Mouse (Mus musculus) myocyte (in vitro differentiated cells): ENCODE results near the gene St6galnac3. TPM values are rescaled to one million over a fixed set of nuclear protein-coding genes. Genes with fewer than 3 reads are reported as not detected.

ENCODE experiments used
- H3K27me3 ChIP-seq: one replicate; pipeline ENCODE4 v1.6.1; 2011; ENCODE audit not compliant: control insufficient read depth, insufficient read depth, insufficient read length
- H3K36me3 ChIP-seq: one replicate; pipeline ENCODE4 v1.6.1; 2011; ENCODE audit not compliant: control insufficient read depth, insufficient read depth
- H3K4me2 ChIP-seq: one replicate; pipeline ENCODE4 v1.6.1; 2011; ENCODE audit warnings: low read depth, control low read depth
- H3K4me3 ChIP-seq: one replicate; pipeline ENCODE4 v1.5.1; 2011; ENCODE audit warnings: mild to moderate bottlenecking, control low read depth, moderate library complexity
- H3K79me2 ChIP-seq: one replicate; pipeline ENCODE4 v1.6.1; 2011; ENCODE audit not compliant: control insufficient read depth, insufficient read depth
- H3ac ChIP-seq: one replicate; pipeline ENCODE4 v1.6.1; 2011; ENCODE audit not compliant: control insufficient read depth, insufficient read length
- CEBPB ChIP-seq: IDR thresholded peaks from 2 replicates; pipeline ENCODE4 v1.6.1; 2011; ENCODE audit warnings: mild to moderate bottlenecking, moderate library complexity; ENCODE audit not compliant: poor library complexity, insufficient read depth, severe bottlenecking
- E2F4 ChIP-seq: IDR thresholded peaks from one replicate; pipeline ENCODE4 v1.6.1; 2011; ENCODE audit warnings: mild to moderate bottlenecking, control low read depth, moderate library complexity; ENCODE audit not compliant: insufficient read depth
- MAX ChIP-seq: IDR thresholded peaks from one replicate; pipeline ENCODE4 v1.6.1; 2011; ENCODE audit warnings: low read depth, mild to moderate bottlenecking, control low read depth
- MYOD1 ChIP-seq, 3 experiments: IDR thresholded peaks; one replicate each; pipeline ENCODE4 v1.6.1; 2011; ENCODE audit warnings: control low read depth in 2 of 3, low read depth in 2 of 3, mild to moderate bottlenecking in 2 of 3, moderate library complexity in 1 of 3; ENCODE audit not compliant: insufficient read length in 2 of 3, control insufficient read depth in 1 of 3
- MYOG ChIP-seq, 3 experiments: IDR thresholded peaks; one replicate each; pipeline ENCODE4 v1.6.1; 2011; ENCODE audit warnings: control low read depth in 2 of 3, low read depth in 2 of 3, mild to moderate bottlenecking in 2 of 3; ENCODE audit not compliant: insufficient read length in 2 of 3, control insufficient read depth in 1 of 3, insufficient read depth in 1 of 3
- POLR2A ChIP-seq: IDR thresholded peaks from one replicate; pipeline ENCODE4 v1.6.1; 2011; ENCODE audit warnings: low read depth, mild to moderate bottlenecking, control low read depth, moderate library complexity; ENCODE audit not compliant: insufficient read length
- POLR2AphosphoS2 ChIP-seq: IDR thresholded peaks from one replicate; pipeline ENCODE4 v1.6.1; 2011; ENCODE audit warnings: low read depth, control low read depth; ENCODE audit not compliant: insufficient read length
- REST ChIP-seq: IDR thresholded peaks from one replicate; pipeline ENCODE4 v1.6.1; 2011; ENCODE audit warnings: mild to moderate bottlenecking, control low read depth, moderate library complexity; ENCODE audit not compliant: insufficient read depth, insufficient read length
- SRF ChIP-seq: IDR thresholded peaks from one replicate; pipeline ENCODE4 v1.6.1; 2011; ENCODE audit warnings: low read depth; ENCODE audit not compliant: control insufficient read depth, insufficient read length
- TCF12 ChIP-seq: IDR thresholded peaks from one replicate; pipeline ENCODE4 v1.6.1; 2011; ENCODE audit warnings: mild to moderate bottlenecking, control low read depth; ENCODE audit not compliant: poor library complexity, insufficient read depth, severe bottlenecking
- TCF3 ChIP-seq: IDR thresholded peaks from one replicate; pipeline ENCODE4 v1.6.1; 2011; ENCODE audit warnings: low read depth, control low read depth; ENCODE audit not compliant: insufficient read length
- USF1 ChIP-seq: IDR thresholded peaks from one replicate; pipeline ENCODE4 v1.6.1; 2011; ENCODE audit warnings: low read depth, mild to moderate bottlenecking, control low read depth, moderate library complexity
- polyA plus RNA-seq: library from polyadenylated mRNA; unstranded; fragments of >200 nt; fragmentation: generic; extraction: Trizol; gene quantifications from one replicate; pipeline ENCODE4 v1.2.1, GENCODE M21; 2012; ENCODE audit warnings: missing spikeins

The St6galnac3 gene
- polyA plus RNA-seq, 1 experiment: not detected

DNA sequence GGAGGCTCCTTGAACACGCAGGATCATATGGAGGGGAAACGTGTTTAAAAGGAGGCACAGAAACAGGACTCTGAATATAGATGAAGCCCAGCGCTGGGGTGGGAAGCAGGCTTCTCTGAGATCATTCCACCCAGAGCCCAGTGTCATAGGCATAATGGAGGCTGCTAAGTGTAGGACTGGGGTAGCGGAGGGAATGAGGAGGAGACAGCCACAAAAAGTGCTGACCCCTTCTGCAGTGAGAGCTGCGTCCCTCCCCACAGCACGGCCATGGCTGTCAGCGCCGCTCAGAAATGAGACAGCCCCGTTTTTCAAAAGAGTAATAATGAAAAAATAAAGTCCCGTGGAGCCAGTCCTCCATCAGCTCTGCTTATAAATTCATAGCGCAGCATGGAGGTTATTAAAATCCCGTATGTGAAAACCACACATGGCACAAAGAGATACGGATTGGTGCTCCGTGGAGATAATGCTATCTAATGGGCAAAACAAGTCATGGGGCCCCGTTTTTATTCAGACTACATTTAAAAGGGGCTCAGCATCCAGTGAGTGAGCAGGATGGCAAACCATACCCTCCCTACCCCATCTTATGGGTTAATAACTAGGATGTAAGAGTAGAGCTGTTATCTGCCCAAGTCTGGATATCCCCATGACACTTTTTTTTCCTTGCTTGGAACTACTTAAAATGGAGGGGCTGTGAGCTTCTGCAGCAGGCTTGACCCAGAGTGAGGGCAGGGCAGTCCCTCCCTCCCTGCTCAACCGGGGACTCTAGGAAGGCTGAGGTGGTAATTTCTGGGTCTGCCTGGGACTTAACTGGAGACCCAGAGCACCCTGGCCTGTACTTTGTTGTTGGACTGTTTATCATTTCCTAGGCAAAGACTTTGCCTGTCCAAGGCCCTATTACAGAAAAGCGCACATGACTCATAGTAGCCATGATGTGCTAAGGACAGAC is 288.6 kb downstream of the St6galnac3 start:
- H3ac ChIP-seq: no peak overlapping the region
- TF ChIP-seq USF1 (no peak), TCF12 (no peak), REST (no peak), CEBPB (no peak), SRF (no peak), E2F4 (no peak), POLR2A (no peak), MYOD1 (IDR thresholded peaks at IDR 0.05; ENCODE audit: control insufficient read depth in 1 of 3, insufficient read length in 2 of 3, low read depth in 2 of 3) (no peak), POLR2AphosphoS2 (no peak), MYOG (IDR thresholded peaks at IDR 0.05; ENCODE audit: control insufficient read depth in 1 of 3, insufficient read depth in 1 of 3, insufficient read length in 2 of 3, low read depth in 2 of 3) (no peak), TCF3 (no peak), MAX (no peak)
- H3K36me3 ChIP-seq: no peaks in the 10 kb centered on the region
- no peaks in the 10 kb centered on the region for H3K27me3 ChIP-seq
- H3K4me2 ChIP-seq: no peak overlapping the region
- H3K4me3 ChIP-seq: no peak overlapping the region
- no peaks in the 10 kb centered on the region for H3K79me2 ChIP-seq

DNA sequence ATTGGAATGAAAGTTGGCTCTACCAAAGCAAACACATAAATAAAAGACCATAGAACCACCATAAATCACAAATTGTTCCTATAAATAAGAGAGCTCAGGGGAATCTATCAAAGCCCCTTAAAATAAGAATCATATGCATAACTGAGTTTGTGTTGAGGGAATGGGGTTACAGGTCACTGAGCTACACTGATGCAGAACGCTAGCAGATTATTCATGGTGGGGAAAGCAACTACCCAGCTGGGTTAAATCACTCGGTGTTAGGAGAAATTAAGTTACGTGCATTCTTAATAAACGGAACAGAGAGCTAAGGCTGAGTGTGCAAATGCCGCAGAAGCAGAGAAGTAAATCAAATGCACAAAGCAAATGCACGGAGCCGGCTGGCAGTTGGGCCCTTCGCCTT is 292.0 kb downstream of the St6galnac3 start:
- H3ac ChIP-seq: no peak overlapping the region
- TF ChIP-seq REST (no peak), SRF (no peak), MYOD1 (IDR thresholded peaks at IDR 0.05; ENCODE audit: control insufficient read depth in 1 of 3, insufficient read length in 2 of 3, low read depth in 2 of 3) (no peak), USF1 (no peak), CEBPB (no peak), TCF3 (no peak), POLR2AphosphoS2 (no peak), MYOG (IDR thresholded peaks at IDR 0.05; ENCODE audit: control insufficient read depth in 1 of 3, insufficient read depth in 1 of 3, insufficient read length in 2 of 3, low read depth in 2 of 3) (no peak), POLR2A (no peak)
- no peaks in the 10 kb centered on the region for H3K27me3 ChIP-seq

DNA sequence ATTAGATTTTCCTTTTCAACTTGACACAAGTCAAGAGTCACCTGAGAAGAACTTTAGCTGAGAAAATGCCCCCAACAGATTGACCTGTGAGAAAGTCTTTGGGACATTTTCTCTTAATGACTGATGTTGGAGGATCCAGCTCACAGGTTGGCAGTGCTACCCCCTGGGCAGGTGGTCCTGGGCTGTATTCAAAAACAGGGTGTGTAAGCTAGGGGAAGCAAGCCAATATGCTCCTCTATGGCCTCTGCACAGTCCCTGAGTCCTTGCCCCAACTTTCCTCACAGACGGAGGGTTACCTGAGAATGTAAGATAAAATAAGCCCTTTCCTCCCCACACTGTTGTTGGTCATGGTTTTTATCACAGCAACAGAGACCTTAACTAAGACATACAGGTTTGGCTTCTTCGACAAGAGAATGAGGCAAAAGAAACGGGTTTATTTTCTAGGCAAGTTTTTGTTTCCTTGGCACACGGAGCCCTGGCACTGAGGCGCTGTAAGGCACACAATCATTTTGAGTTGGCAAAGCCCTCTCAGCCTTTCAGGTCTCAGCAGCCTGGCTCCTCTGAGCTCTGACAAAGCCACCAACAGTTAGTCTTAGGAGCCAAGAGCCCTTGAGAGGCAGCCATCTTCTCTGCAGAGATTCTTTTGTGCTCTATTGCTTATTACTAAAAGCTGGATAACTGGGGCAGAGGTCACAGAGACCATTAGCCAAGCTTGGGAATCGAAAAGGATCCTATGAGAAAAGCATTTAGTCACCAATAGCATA is 292.7 kb downstream of the St6galnac3 start:
- H3K27me3 ChIP-seq: no peaks in the 10 kb centered on the region
- TF ChIP-seq MAX (no peak), TCF12 (no peak), E2F4 (no peak), POLR2AphosphoS2 (no peak), MYOG (IDR thresholded peaks at IDR 0.05; ENCODE audit: control insufficient read depth in 1 of 3, insufficient read depth in 1 of 3, insufficient read length in 2 of 3, low read depth in 2 of 3) (no peak), USF1 (no peak), POLR2A (no peak), REST (no peak), SRF (no peak), MYOD1 (IDR thresholded peaks at IDR 0.05; ENCODE audit: control insufficient read depth in 1 of 3, insufficient read length in 2 of 3, low read depth in 2 of 3) (no peak), TCF3 (no peak), CEBPB (no peak)
- no peak overlapping the region for H3K4me3 ChIP-seq
- no peak overlapping the region for H3ac ChIP-seq
- H3K79me2 ChIP-seq: no peaks in the 10 kb centered on the region
- H3K4me2 ChIP-seq: no peak overlapping the region
- H3K36me3 ChIP-seq: no peaks in the 10 kb centered on the region

More for the DNA sequence above, 292.0 kb downstream of the St6galnac3 start:
- Histone ChIP-seq H3K36me3 (no peaks in the 10 kb centered on the region), H3K4me3 (no peak overlapping the region), H3K4me2 (no peak overlapping the region), H3K79me2 (no peaks in the 10 kb centered on the region)

DNA sequence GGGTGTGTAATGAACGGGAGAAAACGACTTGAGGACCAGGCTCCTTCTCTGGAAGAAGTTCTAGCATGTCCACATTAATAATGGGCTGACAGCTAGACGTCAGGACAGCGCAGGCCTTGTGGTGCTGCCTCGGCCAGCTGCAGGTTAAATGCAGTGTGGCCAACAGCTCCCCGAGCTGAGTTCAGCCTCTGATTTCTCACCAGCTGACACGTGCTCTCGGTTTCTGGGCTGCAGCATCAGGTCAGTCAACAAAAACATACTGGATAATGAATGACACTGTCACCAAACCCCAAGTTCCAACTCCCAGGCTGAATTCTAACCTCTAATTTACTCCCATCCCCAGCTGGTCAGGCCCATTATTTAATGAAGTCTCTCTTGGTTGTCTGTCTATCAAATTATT is 295.1 kb downstream of the St6galnac3 start:
- Histone ChIP-seq H3K79me2 (no peaks in the 10 kb centered on the region), H3K27me3 (no peaks in the 10 kb centered on the region), H3K4me2 (no peak overlapping the region), H3K4me3 (no peak overlapping the region), H3K36me3 (no peaks in the 10 kb centered on the region), H3ac (no peak overlapping the region)
- TF ChIP-seq SRF: no peak
- no peak for TF ChIP-seq POLR2A
- TF ChIP-seq TCF12: no peak
- no peak for TF ChIP-seq MAX
- no peak for TF ChIP-seq REST
- TF ChIP-seq CEBPB: no peak
- TF ChIP-seq TCF3: no peak
- TF ChIP-seq POLR2AphosphoS2: no peak
- no peak for TF ChIP-seq MYOD1 (IDR thresholded peaks at IDR 0.05; ENCODE audit: control insufficient read depth in 1 of 3, insufficient read length in 2 of 3, low read depth in 2 of 3)
- TF ChIP-seq E2F4: no peak
- TF ChIP-seq MYOG (IDR thresholded peaks at IDR 0.05; ENCODE audit: control insufficient read depth in 1 of 3, insufficient read depth in 1 of 3, insufficient read length in 2 of 3, low read depth in 2 of 3): no peak
- no peak for TF ChIP-seq USF1
